Mouse (Mus musculus) small intestine, adult 2 months (tissue): ENCODE results near the gene Dennd1c.
"Not testable (repeated sequence)": the region's sequence is repeated elsewhere in the genome, so short reads cannot be mapped to it uniquely, and the experiment has no call there.

ENCODE experiments used
- CTCF ChIP-seq: fragments of 200-500 bp; IDR thresholded peaks from 2 replicates; pipeline ENCODE4 v1.5.1; 2012; ENCODE audit warnings: low read depth, mild to moderate bottlenecking, control low read depth, inconsistent platforms, low read length, moderate library complexity, mixed read lengths; ENCODE audit not compliant: insufficient replicate concordance, insufficient read length; ENCODE audit errors: extremely low read depth
- POLR2A ChIP-seq: fragments of 200-500 bp; IDR thresholded peaks from 2 replicates; pipeline ENCODE4 v1.6.1; 2012; ENCODE audit warnings: low read depth, mild to moderate bottlenecking, control low read depth, inconsistent platforms, low read length, moderate library complexity

DNA sequence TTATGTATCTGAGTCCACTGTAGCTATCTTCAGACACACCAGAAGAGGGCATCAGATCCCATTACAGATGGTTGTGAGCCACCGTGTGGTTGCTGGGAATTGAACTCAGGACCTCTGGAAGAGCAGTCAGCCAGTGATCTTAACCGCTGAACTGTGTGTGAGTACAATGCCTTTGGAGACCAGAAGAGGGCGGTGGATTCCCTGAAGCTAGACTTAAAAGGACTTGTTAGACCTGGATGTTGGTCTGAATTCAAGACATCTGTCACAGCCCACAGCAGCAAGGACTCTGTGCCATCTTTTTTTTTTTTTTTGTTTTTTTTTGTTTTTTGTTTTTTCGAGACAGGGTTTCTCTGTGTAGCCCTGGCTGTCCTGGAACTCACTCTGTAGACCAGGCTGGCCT is 26.6 kb downstream of the Dennd1c start:
- TF ChIP-seq CTCF, POLR2A: not testable (repeated sequence)
